Mouse (Mus musculus): Measurements from ENCODE around the gene Timm8b. TPM values are rescaled to one million over a fixed set of nuclear protein-coding genes. Genes with fewer than 3 reads are reported as not detected.

Timm8b gene
- polyA plus RNA-seq, 1 experiment from 2014 or later: 483 TPM

DNA sequence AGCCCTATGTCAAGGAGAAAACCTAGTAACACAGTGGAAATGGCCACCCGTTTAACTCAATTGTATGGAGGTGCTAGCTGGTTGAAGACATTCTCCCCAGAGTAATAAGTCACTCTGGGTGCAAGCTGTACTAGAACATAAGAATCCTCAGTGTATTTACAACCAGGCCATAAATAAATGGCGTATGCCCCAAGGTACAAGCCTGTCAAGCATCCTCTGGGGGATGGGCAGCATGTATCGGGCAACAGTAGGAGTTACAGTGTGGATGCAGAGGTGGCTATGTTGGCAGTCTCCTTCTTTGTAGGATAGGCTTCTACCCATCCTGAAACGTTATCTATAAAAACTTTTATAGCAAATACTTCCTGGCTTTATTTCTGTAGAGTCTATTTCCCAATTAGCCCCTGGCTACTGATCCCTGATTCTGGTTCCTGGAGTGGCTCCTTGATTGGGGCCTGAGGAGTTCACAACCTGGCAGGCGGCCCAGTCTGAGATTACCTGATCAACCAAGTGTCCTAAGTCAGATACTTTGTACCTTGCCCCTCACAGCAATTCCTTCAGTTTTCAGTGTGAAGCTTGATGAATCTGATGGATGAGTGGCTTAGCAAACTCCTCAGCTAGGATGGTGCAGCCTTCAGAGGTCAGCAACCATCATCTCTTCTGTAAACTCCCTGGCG, 18.4 kb upstream of the Timm8b start:
- 65% methylated on average over 6 of the region's 6 CpGs for WGBS
- Histone ChIP-seq H3K9ac (ENCODE audit: low read depth, low read length) (no peak overlapping the region), H3K4me3 (replicated peaks; ENCODE audit: low read depth, low read length) (no peak overlapping the region), H3K27ac (no peak overlapping the region), H3K27me3 (ENCODE audit: insufficient read depth, low read length) (no peaks in the 10 kb centered on the region), H3K36me3 (ENCODE audit: insufficient read depth, low read length) (no peaks in the 10 kb centered on the region), H3K4me2 (ENCODE audit: low read length) (no peak overlapping the region), H3K4me1 (replicated peaks; ENCODE audit: insufficient read depth, low read length) (no peaks in the 10 kb centered on the region), H3K9me3 (replicated peaks; ENCODE audit: low read length) (no peaks in the 10 kb centered on the region)
- no peak for TF ChIP-seq CTCF (IDR thresholded peaks at IDR 0.05; ENCODE audit: low read depth)
- DNase-seq (ENCODE audit: low spot score) (no peak), ATAC-seq (replicated peaks; ENCODE audit: low FRiP score, low read depth) (no peak)

DNA sequence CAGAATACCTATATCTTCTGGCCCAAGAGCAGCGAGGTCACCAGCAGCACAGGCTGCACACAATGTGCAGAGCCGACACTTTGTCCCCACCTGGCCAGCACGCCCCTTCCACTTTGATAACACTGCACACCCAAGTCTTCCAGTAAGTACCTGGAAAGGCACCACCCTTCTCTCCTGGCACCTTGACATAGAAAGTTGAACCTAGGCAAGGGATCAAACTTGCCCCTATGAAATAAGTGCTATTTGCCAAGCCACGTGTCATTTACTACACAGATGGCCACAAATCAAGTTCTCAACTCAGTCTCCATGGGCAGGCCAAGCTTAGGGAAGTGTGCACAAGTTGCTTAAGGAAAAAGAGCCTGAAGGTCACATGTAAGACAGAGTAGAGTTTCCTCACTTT, 16.8 kb upstream of the Timm8b start:
- H3K27me3 ChIP-seq (ENCODE audit: insufficient read depth, low read length): no peaks in the 10 kb centered on the region

DNA sequence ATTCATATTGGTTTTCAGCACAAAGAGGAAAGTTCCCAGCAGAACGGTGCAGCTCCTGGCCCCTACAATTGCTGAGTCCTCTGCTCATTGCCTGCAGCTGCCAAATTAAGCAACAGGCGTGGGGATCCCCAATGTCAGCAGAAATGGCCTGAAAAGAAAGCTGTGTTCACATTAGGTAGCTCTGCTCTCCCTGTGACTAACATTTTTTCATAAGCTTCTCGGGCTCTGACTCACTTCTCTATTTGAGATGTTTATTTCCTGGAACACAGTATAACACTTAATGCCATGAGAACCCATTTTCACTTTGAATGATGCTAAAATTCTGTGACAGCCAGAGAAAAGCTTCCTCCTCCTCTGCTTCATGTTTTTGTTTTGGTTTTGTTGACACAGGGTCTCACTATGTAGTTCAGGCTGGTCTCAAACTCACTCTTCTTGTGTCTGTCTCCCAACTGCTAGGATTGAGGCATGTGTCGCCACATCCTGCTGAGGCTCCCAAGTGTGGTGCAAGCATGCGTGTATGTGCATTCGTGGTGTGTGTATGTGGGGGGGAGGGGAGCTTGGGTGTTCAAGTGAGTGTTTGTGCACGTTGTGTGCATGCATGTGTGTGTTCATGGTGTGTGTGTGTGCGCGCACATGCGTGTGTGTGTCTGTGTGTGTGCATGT, 12.7 kb upstream of the Timm8b start:
- no peak overlapping the region for H3K4me3 ChIP-seq (replicated peaks; ENCODE audit: low read depth, low read length)
- no peak overlapping the region for H3K4me2 ChIP-seq (ENCODE audit: low read length)
- no peak overlapping the region for H3K9ac ChIP-seq (ENCODE audit: low read depth, low read length)
- H3K9me3 ChIP-seq (replicated peaks; ENCODE audit: low read length): no peaks in the 10 kb centered on the region
- TF ChIP-seq CTCF (IDR thresholded peaks at IDR 0.05; ENCODE audit: low read depth): no peak
- peaks cover 5% of the 10 kb centered on the region; the same call in 1 of the 2 replicates for H3K36me3 ChIP-seq (ENCODE audit: insufficient read depth, low read length)
- 79% methylated on average over 10 of the region's 10 CpGs for WGBS
- no peaks in the 10 kb centered on the region for H3K27me3 ChIP-seq (ENCODE audit: insufficient read depth, low read length)
- H3K4me1 ChIP-seq (replicated peaks; ENCODE audit: insufficient read depth, low read length): 0 out of 2 replicates have a peak, but pooled peaks cover 6% of the 10 kb centered on the region
- DNase-seq (ENCODE audit: low spot score) (peak; percentile 5), ATAC-seq (replicated peaks; ENCODE audit: low FRiP score, low read depth) (no peak)
- H3K27ac ChIP-seq: no peak overlapping the region

More for the DNA sequence above, 16.8 kb upstream of the Timm8b start:
- no peaks in the 10 kb centered on the region for H3K36me3 ChIP-seq (ENCODE audit: insufficient read depth, low read length)
- WGBS: 68% methylated on average over 4 of the region's 4 CpGs
- no peak for TF ChIP-seq CTCF (IDR thresholded peaks at IDR 0.05; ENCODE audit: low read depth)
- DNase-seq (ENCODE audit: low spot score): no peak
- no peak overlapping the region for H3K4me2 ChIP-seq (ENCODE audit: low read length)
- no peak overlapping the region for H3K27ac ChIP-seq
- ATAC-seq (replicated peaks; ENCODE audit: low FRiP score, low read depth): no peak
- no peak overlapping the region for H3K4me3 ChIP-seq (replicated peaks; ENCODE audit: low read depth, low read length)
- H3K9ac ChIP-seq (ENCODE audit: low read depth, low read length): no peak overlapping the region
- H3K4me1 ChIP-seq (replicated peaks; ENCODE audit: insufficient read depth, low read length): no peaks in the 10 kb centered on the region
- H3K9me3 ChIP-seq (replicated peaks; ENCODE audit: low read length): no peaks in the 10 kb centered on the region

DNA sequence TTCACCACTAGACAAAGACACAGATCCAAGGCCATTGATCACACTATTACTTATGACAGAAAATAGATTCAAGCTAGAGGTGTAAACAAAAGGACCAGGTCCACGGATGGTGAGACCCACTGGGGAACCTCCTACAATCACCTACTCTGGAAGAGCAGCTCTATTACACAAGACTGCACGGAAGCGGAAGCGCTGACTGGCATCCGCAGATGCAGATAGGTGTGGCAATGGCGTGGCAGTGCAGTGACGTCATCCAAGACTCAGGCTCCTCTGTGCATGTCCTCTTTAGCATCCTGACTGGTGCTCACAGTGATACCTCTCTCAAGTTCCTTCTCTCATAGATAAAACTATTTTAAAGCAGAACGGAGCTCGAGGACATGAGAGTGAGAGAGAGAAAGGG, 10.8 kb upstream of the Timm8b start:
- no peak overlapping the region for H3K27ac ChIP-seq
- no peak for ATAC-seq (replicated peaks; ENCODE audit: low FRiP score, low read depth)
- H3K9me3 ChIP-seq (replicated peaks; ENCODE audit: low read length): no peaks in the 10 kb centered on the region
- WGBS: 88% methylated on average over 9 of the region's 9 CpGs
- H3K36me3 ChIP-seq (ENCODE audit: insufficient read depth, low read length): peaks cover 23% of the 10 kb centered on the region
- H3K27me3 ChIP-seq (ENCODE audit: insufficient read depth, low read length): no peaks in the 10 kb centered on the region
- no peak overlapping the region for H3K4me2 ChIP-seq (ENCODE audit: low read length)
- no peak for DNase-seq (ENCODE audit: low spot score)
- 0 out of 2 replicates have a peak, but pooled peaks cover 6% of the 10 kb centered on the region for H3K4me1 ChIP-seq (replicated peaks; ENCODE audit: insufficient read depth, low read length)
- no peak for TF ChIP-seq CTCF (IDR thresholded peaks at IDR 0.05; ENCODE audit: low read depth)
- no peak overlapping the region for H3K9ac ChIP-seq (ENCODE audit: low read depth, low read length)
- no peak overlapping the region for H3K4me3 ChIP-seq (replicated peaks; ENCODE audit: low read depth, low read length)

DNA sequence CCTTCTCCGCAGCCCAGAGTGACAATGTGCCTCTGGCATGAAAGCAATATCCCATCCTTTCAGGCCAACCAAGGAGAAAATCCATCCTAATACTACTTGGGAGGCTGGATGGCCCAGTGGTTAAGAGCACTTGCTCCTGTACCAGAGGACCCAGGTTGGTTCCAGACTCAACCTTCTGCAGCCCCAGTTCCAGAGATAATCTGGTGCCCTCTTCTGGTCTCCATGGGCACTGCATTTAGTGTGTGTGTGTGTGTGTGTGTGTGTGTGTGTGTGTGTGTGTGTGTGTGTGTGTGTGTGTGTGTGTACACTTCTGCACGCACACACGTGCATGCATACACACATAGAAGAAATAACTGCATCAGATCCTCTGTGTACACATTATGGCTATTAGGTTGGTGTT, 10.2 kb upstream of the Timm8b start:
- peak; percentile 65 for TF ChIP-seq CTCF (IDR thresholded peaks at IDR 0.05; ENCODE audit: low read depth)

DNA sequence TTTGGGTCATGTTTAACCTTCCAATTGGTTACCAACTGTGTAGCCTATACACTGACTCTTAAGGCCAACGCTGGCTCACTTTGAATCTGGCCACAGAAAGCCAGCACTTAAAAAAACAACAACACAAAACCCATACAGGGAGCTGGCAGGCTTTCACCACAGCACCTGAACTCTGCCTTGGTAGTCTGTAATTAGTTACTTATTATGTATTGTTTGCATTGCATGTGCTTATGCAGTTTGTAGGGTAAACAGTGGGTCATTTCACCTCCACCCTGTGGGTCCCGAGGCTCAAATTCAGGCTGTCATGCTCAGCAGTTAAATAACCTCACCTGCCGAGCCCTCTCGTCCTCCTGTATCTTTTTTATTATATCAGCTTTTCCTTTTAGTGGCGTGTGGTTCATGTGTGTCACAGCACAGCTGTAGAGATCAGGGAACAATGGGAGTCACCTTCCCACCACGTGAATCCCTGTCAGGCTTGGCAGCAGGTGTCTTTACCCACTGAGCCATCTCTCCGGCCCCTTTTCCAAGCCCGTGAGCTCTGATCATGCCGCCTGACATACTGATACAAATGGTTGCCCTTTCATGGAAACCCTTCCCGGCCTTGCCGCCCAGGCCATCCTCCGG, 8.8 kb upstream of the Timm8b start:
- Histone ChIP-seq H3K9ac (ENCODE audit: low read depth, low read length) (no peak overlapping the region), H3K4me2 (ENCODE audit: low read length) (no peak overlapping the region), H3K27ac (peak overlapping the region; percentile 37; the same call in 1 of the 2 replicates), H3K9me3 (replicated peaks; ENCODE audit: low read length) (no peaks in the 10 kb centered on the region), H3K36me3 (ENCODE audit: insufficient read depth, low read length) (peaks cover 33% of the 10 kb centered on the region), H3K4me1 (replicated peaks; ENCODE audit: insufficient read depth, low read length) (0 out of 2 replicates have a peak, but pooled peaks cover 6% of the 10 kb centered on the region), H3K4me3 (replicated peaks; ENCODE audit: low read depth, low read length) (no peak overlapping the region), H3K27me3 (ENCODE audit: insufficient read depth, low read length) (no peaks in the 10 kb centered on the region)
- ATAC-seq (replicated peaks; ENCODE audit: low FRiP score, low read depth) (peak; percentile 53; the same call in 1 of the 2 replicates), DNase-seq (ENCODE audit: low spot score) (peak; percentile 8)
- 68% methylated on average over 12 of the region's 12 CpGs for WGBS
- no peak for TF ChIP-seq CTCF (IDR thresholded peaks at IDR 0.05; ENCODE audit: low read depth)

More for the DNA sequence above, 10.2 kb upstream of the Timm8b start:
- Histone ChIP-seq H3K4me1 (replicated peaks; ENCODE audit: insufficient read depth, low read length) (0 out of 2 replicates have a peak, but pooled peaks cover 6% of the 10 kb centered on the region), H3K36me3 (ENCODE audit: insufficient read depth, low read length) (peaks cover 28% of the 10 kb centered on the region), H3K4me3 (replicated peaks; ENCODE audit: low read depth, low read length) (no peak overlapping the region), H3K9ac (ENCODE audit: low read depth, low read length) (no peak overlapping the region), H3K4me2 (ENCODE audit: low read length) (no peak overlapping the region), H3K9me3 (replicated peaks; ENCODE audit: low read length) (no peaks in the 10 kb centered on the region), H3K27me3 (ENCODE audit: insufficient read depth, low read length) (no peaks in the 10 kb centered on the region), H3K27ac (no peak overlapping the region)
- peak; percentile 24 for DNase-seq (ENCODE audit: low spot score)
- 96% methylated on average over 3 of the region's 3 CpGs for WGBS
- ATAC-seq (replicated peaks; ENCODE audit: low FRiP score, low read depth): no peak

Measured in kidney, postnatal 0 days (tissue).